Mouse (Mus musculus): ENCODE data around the gene Ivns1abp. TPM values are rescaled to one million over a fixed set of nuclear protein-coding genes. Genes with fewer than 3 reads are reported as not detected.

Gene Ivns1abp
- polyA plus RNA-seq, 1 experiment: 93.8 TPM

DNA sequence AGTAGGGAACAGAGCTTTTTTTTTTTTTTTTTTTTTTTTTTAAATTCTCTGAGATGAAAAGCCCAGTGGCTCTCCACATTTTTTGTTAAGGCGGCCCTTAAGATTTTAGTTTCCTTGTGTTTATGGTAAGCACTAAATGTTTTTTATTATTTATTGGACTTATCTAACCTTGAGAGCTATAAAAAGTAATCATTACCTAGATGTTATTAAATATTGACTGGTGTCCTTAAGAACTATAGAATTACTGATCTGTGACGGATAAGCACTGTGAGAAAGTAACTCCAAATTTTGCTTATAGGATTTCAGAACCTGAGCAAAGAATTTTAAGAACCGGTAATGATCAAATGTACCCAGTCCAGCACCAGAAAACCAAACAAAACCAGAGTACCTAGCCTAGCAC lies 11.5 kb upstream of the Ivns1abp start:
- Histone ChIP-seq H3K36me3 (ENCODE audit: control insufficient read depth, insufficient read depth, low read length) (no peaks in the 10 kb centered on the region), H3K4me1 (replicated peaks; ENCODE audit: control insufficient read depth, insufficient read depth, low read length) (no peaks in the 10 kb centered on the region), H3K27me3 (ENCODE audit: control insufficient read depth, insufficient read depth, low read length) (no peaks in the 10 kb centered on the region), H3K4me3 (ENCODE audit: control insufficient read depth, insufficient read depth, low read length) (no peak overlapping the region), H3K27ac (ENCODE audit: control insufficient read depth, insufficient read depth, low read length) (no peak overlapping the region)
- WGBS: 96% methylated on average over 3 of the region's 3 CpGs
- DNase-seq: no peak
- TF ChIP-seq POLR2A (IDR thresholded peaks at IDR 0.05; ENCODE audit: control insufficient read depth, extremely low read depth, insufficient read depth, low read length, poor library complexity) (no peak), CTCF (IDR thresholded peaks at IDR 0.05; ENCODE audit: borderline replicate concordance, control insufficient read depth, extremely low read depth, insufficient read depth, low read length, poor library complexity) (no peak)

DNA sequence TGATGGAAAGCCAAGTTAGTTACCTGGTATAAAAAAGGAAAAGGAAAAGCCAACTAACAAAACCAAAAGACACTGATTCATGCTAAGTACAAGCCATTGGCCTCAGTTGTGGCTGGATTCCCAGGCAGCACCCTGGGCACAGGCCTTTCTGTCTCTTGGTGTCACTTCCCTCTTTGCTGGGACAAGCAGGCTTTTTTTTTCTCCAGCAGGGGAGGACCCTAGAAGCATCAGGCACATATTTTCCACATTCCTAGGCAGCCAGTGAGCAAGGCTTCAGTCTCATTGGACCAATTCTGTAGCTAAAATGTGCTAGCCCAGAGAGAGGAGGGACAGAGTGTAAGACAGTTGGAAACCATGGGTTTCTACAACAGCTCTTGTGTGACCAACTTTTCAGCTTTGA lies 6.0 kb upstream of the Ivns1abp start:
- no peak overlapping the region for H3K27ac ChIP-seq (ENCODE audit: control insufficient read depth, insufficient read depth, low read length)
- DNase-seq: no peak
- H3K4me1 ChIP-seq (replicated peaks; ENCODE audit: control insufficient read depth, insufficient read depth, low read length): no peaks in the 10 kb centered on the region; the same call in 1 of the 2 replicates
- no peaks in the 10 kb centered on the region for H3K27me3 ChIP-seq (ENCODE audit: control insufficient read depth, insufficient read depth, low read length)
- no peak overlapping the region for H3K4me3 ChIP-seq (ENCODE audit: control insufficient read depth, insufficient read depth, low read length)
- no peak for TF ChIP-seq CTCF (IDR thresholded peaks at IDR 0.05; ENCODE audit: borderline replicate concordance, control insufficient read depth, extremely low read depth, insufficient read depth, low read length, poor library complexity)
- TF ChIP-seq POLR2A (IDR thresholded peaks at IDR 0.05; ENCODE audit: control insufficient read depth, extremely low read depth, insufficient read depth, low read length, poor library complexity): no peak
- H3K36me3 ChIP-seq (ENCODE audit: control insufficient read depth, insufficient read depth, low read length): no peaks in the 10 kb centered on the region

DNA sequence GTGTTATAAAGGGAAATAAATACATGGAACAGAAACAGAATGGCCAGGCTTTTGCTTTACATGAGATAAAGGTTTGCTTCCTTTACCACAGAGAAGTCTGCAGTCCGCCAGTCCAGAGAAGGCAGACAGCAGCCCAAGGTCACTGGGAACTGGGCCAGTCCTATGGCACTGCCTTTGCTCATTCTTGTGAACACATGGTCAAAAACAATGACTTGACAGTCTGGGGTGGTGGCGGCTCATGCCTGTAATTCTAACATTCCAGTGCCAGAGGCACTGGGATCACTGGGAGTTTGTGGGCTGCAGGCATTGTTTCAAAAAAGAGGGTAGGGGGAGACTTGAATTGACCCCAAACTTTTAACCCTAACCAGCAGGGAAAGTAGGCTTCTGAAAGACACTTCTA lies 5.3 kb upstream of the Ivns1abp start:
- H3K4me3 ChIP-seq (ENCODE audit: control insufficient read depth, insufficient read depth, low read length): no peak overlapping the region
- TF ChIP-seq POLR2A (IDR thresholded peaks at IDR 0.05; ENCODE audit: control insufficient read depth, extremely low read depth, insufficient read depth, low read length, poor library complexity) (no peak), CTCF (IDR thresholded peaks at IDR 0.05; ENCODE audit: borderline replicate concordance, control insufficient read depth, extremely low read depth, insufficient read depth, low read length, poor library complexity) (no peak)
- no peaks in the 10 kb centered on the region for H3K27me3 ChIP-seq (ENCODE audit: control insufficient read depth, insufficient read depth, low read length)
- H3K36me3 ChIP-seq (ENCODE audit: control insufficient read depth, insufficient read depth, low read length): no peaks in the 10 kb centered on the region
- no peak for DNase-seq
- no peaks in the 10 kb centered on the region; the same call in 1 of the 2 replicates for H3K4me1 ChIP-seq (replicated peaks; ENCODE audit: control insufficient read depth, insufficient read depth, low read length)
- H3K27ac ChIP-seq (ENCODE audit: control insufficient read depth, insufficient read depth, low read length): no peak overlapping the region
- 97% methylated on average over 2 of the region's 2 CpGs for WGBS

DNA sequence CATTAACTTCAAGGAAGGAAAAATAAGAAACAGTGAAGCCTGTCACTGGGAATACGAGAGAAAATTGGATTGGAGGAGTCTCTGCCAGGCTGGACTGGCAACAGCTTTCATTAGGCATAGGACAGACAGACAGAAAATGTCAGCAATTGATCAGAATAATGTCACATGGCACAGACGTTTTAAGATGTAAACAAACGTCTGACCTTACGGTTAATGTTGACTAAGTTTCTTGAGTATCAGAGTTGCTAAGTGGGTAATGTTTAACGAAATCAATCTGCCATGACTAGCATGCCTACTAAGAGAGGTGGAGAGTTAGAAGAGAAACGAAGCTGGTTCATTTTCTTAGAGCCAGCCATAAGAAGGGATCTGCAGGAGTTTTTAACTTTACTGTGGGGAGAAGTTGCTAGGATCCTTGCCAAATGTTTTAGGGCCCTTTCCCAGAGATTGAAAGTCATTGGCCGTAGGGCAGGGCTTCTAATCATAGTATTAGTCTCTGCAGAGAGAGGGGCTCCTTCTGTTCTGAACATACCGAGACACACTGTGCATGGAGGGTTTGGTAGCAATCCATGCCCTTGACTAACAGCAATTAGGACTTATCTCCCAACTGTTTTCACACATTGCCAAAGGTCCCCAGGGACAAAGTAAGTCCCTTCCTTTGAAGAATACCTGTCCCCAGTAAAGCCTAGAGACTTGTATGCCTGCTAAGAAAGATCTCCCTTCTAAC lies 2.8 kb upstream of the Ivns1abp start:
- no peak overlapping the region for H3K27ac ChIP-seq (ENCODE audit: control insufficient read depth, insufficient read depth, low read length)
- no peak for DNase-seq
- H3K36me3 ChIP-seq (ENCODE audit: control insufficient read depth, insufficient read depth, low read length): no peaks in the 10 kb centered on the region
- no peak overlapping the region for H3K4me3 ChIP-seq (ENCODE audit: control insufficient read depth, insufficient read depth, low read length)
- no peak for TF ChIP-seq POLR2A (IDR thresholded peaks at IDR 0.05; ENCODE audit: control insufficient read depth, extremely low read depth, insufficient read depth, low read length, poor library complexity)
- TF ChIP-seq CTCF (IDR thresholded peaks at IDR 0.05; ENCODE audit: borderline replicate concordance, control insufficient read depth, extremely low read depth, insufficient read depth, low read length, poor library complexity): no peak
- 92% methylated on average over 8 of the region's 8 CpGs for WGBS
- H3K4me1 ChIP-seq (replicated peaks; ENCODE audit: control insufficient read depth, insufficient read depth, low read length): peaks cover under 1% of the 10 kb centered on the region; the same call in 1 of the 2 replicates
- H3K27me3 ChIP-seq (ENCODE audit: control insufficient read depth, insufficient read depth, low read length): no peaks in the 10 kb centered on the region

DNA sequence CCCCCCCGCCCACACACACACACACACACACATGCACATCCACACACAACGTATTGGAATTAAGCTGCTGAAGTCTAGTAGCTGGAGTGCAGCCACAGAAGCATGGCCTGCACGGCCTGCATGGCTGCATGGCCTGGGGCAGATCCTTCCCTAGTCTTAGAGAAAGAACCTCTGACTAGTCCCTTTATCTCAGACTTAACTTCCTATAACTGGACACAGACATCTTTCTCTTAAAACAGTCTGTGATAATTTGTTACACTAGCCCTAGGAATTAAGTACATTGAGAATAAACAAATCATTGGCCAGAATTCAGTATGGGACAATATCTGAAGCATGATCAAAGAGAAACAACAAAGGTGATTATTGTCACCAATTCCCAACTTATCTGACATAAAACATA lies 2.0 kb upstream of the Ivns1abp start:
- TF ChIP-seq CTCF (IDR thresholded peaks at IDR 0.05; ENCODE audit: borderline replicate concordance, control insufficient read depth, extremely low read depth, insufficient read depth, low read length, poor library complexity) (no peak), POLR2A (IDR thresholded peaks at IDR 0.05; ENCODE audit: control insufficient read depth, extremely low read depth, insufficient read depth, low read length, poor library complexity) (no peak)
- Histone ChIP-seq H3K4me3 (ENCODE audit: control insufficient read depth, insufficient read depth, low read length) (no peak overlapping the region), H3K27me3 (ENCODE audit: control insufficient read depth, insufficient read depth, low read length) (no peaks in the 10 kb centered on the region), H3K4me1 (replicated peaks; ENCODE audit: control insufficient read depth, insufficient read depth, low read length) (peaks cover 2% of the 10 kb centered on the region; the same call in 1 of the 2 replicates), H3K27ac (ENCODE audit: control insufficient read depth, insufficient read depth, low read length) (no peak overlapping the region), H3K36me3 (ENCODE audit: control insufficient read depth, insufficient read depth, low read length) (no peaks in the 10 kb centered on the region)
- DNase-seq: no peak
- WGBS: 78% methylated on average over 3 of the region's 3 CpGs

DNA sequence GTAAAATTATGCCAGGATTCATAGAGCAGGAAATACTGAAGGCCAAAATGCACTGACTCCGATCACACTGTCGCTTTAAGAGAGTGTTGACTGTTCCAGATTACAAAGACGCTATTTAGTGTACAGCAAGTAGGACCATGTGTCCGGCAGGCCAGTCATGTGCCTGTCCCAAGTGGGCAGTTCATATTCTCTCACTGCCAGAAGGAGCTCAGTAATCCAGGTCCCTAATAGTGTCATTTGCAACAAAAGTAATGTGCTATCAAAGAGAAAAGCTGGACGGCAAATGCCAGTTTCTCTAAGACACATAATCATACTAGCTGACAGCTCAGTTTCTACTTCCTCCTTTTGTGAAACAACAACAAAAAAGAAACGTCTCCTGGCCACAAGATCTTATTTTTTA lies 1.3 kb upstream of the Ivns1abp start:
- peaks cover 2% of the 10 kb centered on the region; the same call in 1 of the 2 replicates for H3K4me1 ChIP-seq (replicated peaks; ENCODE audit: control insufficient read depth, insufficient read depth, low read length)
- no peak for TF ChIP-seq CTCF (IDR thresholded peaks at IDR 0.05; ENCODE audit: borderline replicate concordance, control insufficient read depth, extremely low read depth, insufficient read depth, low read length, poor library complexity)
- no peak for TF ChIP-seq POLR2A (IDR thresholded peaks at IDR 0.05; ENCODE audit: control insufficient read depth, extremely low read depth, insufficient read depth, low read length, poor library complexity)
- H3K27me3 ChIP-seq (ENCODE audit: control insufficient read depth, insufficient read depth, low read length): no peaks in the 10 kb centered on the region
- no peak for DNase-seq
- 15% methylated on average over 6 of the region's 6 CpGs for WGBS
- H3K27ac ChIP-seq (ENCODE audit: control insufficient read depth, insufficient read depth, low read length): no peak overlapping the region
- no peaks in the 10 kb centered on the region for H3K36me3 ChIP-seq (ENCODE audit: control insufficient read depth, insufficient read depth, low read length)
- no peak overlapping the region for H3K4me3 ChIP-seq (ENCODE audit: control insufficient read depth, insufficient read depth, low read length)

All from thymus, adult 2 months (tissue).